Mouse (Mus musculus): ENCODE results near the gene Zfp273.

The Zfp273 gene

GRCm38 (mm10) chr13:67813710-67814660 is at the start of gene Zfp273:
TSS of gene Zfp273 (plus strand) at chr13:67813740.
- in situ Hi-C loops (cut with MboI, MseI): loop anchor here (5.0 to 10.0 kb wide), 2 partner anchors 59 to 87 kb away; partner anchors contain the start of genes Zfp65 and Zfp85

GRCm38 (mm10) chr13:67779265-67780221 is 34.0 kb upstream of the Zfp273 start, which contains the start of gene Zfp493:
TSS of gene Zfp493 (plus strand) at chr13:67779693.
- in situ Hi-C loops (cut with MboI, MseI): no loop called here

GRCm38 (mm10) chr13:67791921-67792455 is 21.6 kb upstream of the Zfp273 start:
- in situ Hi-C loops (cut with MboI, MseI): loop anchor here (10.0 kb wide), 1 partner anchor 157 kb away; the partner anchor contains the start of genes Gm49345 and Zfp729a

- in situ Hi-C loops (cut with MboI, MseI): loop anchor here (10.0 kb wide), 1 partner anchor 164 kb away; the partner anchor contains the start of genes Gm49345 and Zfp729a
Measured at GRCm38 (mm10) chr13:67798618-67799017, 14.9 kb upstream of the Zfp273 start.

GRCm38 (mm10) chr13:67799151-67799550 is 14.4 kb upstream of the Zfp273 start:
- in situ Hi-C loops (cut with MboI, MseI): loop anchor here (10.0 kb wide), 1 partner anchor 164 kb away; the partner anchor contains the start of genes Gm49345 and Zfp729a

- in situ Hi-C loops (cut with MboI, MseI): loop anchor here (5.0 to 10.0 kb wide), 2 partner anchors 57 to 84 kb away; partner anchors contain the start of genes Zfp65 and Zfp85
Measured at GRCm38 (mm10) chr13:67811651-67812210, 1.8 kb upstream of the Zfp273 start.

- in situ Hi-C loops (cut with MboI, MseI): loop anchor here (5.0 to 10.0 kb wide), 2 partner anchors 58 to 86 kb away; partner anchors contain the start of genes Zfp65 and Zfp85
Measured at GRCm38 (mm10) chr13:67812961-67813709, 405 bp upstream of the Zfp273 start.

GRCm38 (mm10) chr13:67818636-67819035 is 5.1 kb downstream of the Zfp273 start:
- in situ Hi-C loops (cut with MboI, MseI): loop anchor here (10.0 kb wide), 1 partner anchor 64 kb away; the partner anchor contains the start of gene Zfp85

GRCm38 (mm10) chr13:67830911-67831336 is 17.4 kb downstream of the Zfp273 start, which contains the start of gene Gm10037:
TSS of gene Gm10037 (plus strand) at chr13:67831106.
- in situ Hi-C loops (cut with MboI, MseI): loop anchor here (10.0 kb wide), 1 partner anchor 464 kb away; no protein-coding TSS in a partner anchor

- in situ Hi-C loops (cut with MboI, MseI): loop anchor here (10.0 kb wide), 1 partner anchor 462 kb away; no protein-coding TSS in a partner anchor
Measured at GRCm38 (mm10) chr13:67833137-67833536, 19.6 kb downstream of the Zfp273 start.

- in situ Hi-C loops (cut with MboI, MseI): no loop called here
Measured at GRCm38 (mm10) chr13:67843775-67844118, 30.2 kb downstream of the Zfp273 start.

- in situ Hi-C loops (cut with MboI, MseI): no loop called here
Measured at GRCm38 (mm10) chr13:67844119-67844852, 30.7 kb downstream of the Zfp273 start.

- in situ Hi-C loops (cut with MboI, MseI): no loop called here
Measured at GRCm38 (mm10) chr13:67844853-67845194, 31.3 kb downstream of the Zfp273 start.

GRCm38 (mm10) chr13:67850361-67850760 is 36.8 kb downstream of the Zfp273 start:
- in situ Hi-C loops (cut with MboI, MseI): no loop called here

- in situ Hi-C loops (cut with MboI, MseI): no loop called here
Measured at GRCm38 (mm10) chr13:67853130-67853529, 39.6 kb downstream of the Zfp273 start.

- in situ Hi-C loops (cut with MboI, MseI): no loop called here
Measured at GRCm38 (mm10) chr13:67853983-67854382, 40.4 kb downstream of the Zfp273 start.

- in situ Hi-C loops (cut with MboI, MseI): no loop called here
Measured at GRCm38 (mm10) chr13:67857317-67857716, 43.8 kb downstream of the Zfp273 start.

- in situ Hi-C loops (cut with MboI, MseI): loop anchor here (10.0 kb wide), 1 partner anchor 692 kb away; no protein-coding TSS in a partner anchor
Measured at GRCm38 (mm10) chr13:67862508-67862907, 49.0 kb downstream of the Zfp273 start.

GRCm38 (mm10) chr13:67863026-67863425 is 49.5 kb downstream of the Zfp273 start, which contains the start of gene BC048507:
TSS of gene BC048507 (plus strand) at chr13:67863326.
- in situ Hi-C loops (cut with MboI, MseI): loop anchor here (10.0 kb wide), 1 partner anchor 692 kb away; no protein-coding TSS in a partner anchor

All from regulatory T cell (primary cell).